Mouse (Mus musculus): ENCODE measurements around the gene Hps4. TPM values are rescaled to one million over a fixed set of nuclear protein-coding genes. Genes with fewer than 3 reads are reported as not detected.

Hps4 gene
- total and polyA plus RNA-seq, 3 experiments, result 8.0 to 15.5 (median 8.5) TPM

DNA sequence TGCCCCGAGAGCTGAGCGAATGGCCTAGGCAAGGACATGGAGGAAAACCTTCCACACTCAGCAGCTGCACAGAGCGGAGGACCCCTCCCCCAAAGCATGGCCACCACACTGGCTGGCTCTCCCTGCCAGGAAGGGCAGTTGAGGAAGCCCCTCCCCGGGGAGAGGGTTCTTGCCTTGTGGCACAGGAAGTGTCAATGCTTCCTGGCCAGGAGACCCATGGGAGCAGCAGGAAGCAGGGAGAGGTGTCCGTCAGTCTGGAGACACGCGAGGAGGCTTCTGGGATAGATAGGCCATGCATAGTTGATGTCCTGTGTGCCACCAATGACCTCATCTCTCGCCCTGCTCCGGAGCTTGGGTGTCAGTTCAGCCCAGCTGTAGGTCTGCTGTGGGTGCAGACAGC lies 13.4 kb downstream of the Hps4 start:
- 61% methylated on average over 9 of the region's 9 CpGs for WGBS
- no peak overlapping the region for H3K4me3 ChIP-seq
- peak; percentile 44 to 48 for DNase-seq
- no peaks in the 10 kb centered on the region for H3K36me3 ChIP-seq (ENCODE audit: control insufficient read depth, insufficient read depth, low read length)
- intact Hi-C loops (cut with DNase I), result no loop called here
- TF ChIP-seq POLR2A (IDR thresholded peaks at IDR 0.05; ENCODE audit: insufficient read depth, low read depth, low read length), result no peak
- TF ChIP-seq EP300 (IDR thresholded peaks at IDR 0.05; ENCODE audit: insufficient read depth, low read depth, low read length), result no peak
- TF ChIP-seq CTCF (IDR thresholded peaks at IDR 0.05), result no peak
- H3K4me1 ChIP-seq (ENCODE audit: control insufficient read depth, insufficient read depth, low read length), result no peaks in the 10 kb centered on the region
- H3K27me3 ChIP-seq (ENCODE audit: control insufficient read depth, insufficient read depth, low read length), result no peaks in the 10 kb centered on the region
- no peak overlapping the region; the same call in 1 of the 2 replicates for H3K27ac ChIP-seq
- H3K9ac ChIP-seq (ENCODE audit: low read depth, low read length), result no peak overlapping the region
- no peaks in the 10 kb centered on the region for H3K79me2 ChIP-seq (replicated peaks; ENCODE audit: control insufficient read depth, insufficient read depth, low read length)

DNA sequence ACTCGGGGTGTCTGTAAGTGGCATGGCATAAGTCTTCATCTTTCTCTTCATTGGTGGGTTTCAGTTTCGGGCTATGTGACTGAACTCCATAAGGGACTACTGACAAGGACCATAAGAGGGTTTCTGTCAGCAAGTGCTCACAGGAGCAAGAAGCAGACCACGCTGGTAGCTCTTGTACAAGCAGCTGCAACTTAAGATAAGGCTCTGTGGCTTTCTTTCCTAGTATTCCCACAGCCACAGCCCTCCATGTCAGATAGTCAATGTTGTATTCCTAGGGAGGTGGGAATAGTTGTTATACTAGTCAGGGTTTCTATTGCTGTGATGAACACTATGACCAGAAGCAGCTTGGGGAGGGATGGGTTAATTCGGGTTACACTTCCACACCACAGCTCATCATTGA lies 16.6 kb downstream of the Hps4 start:
- 71% methylated on average over 4 of the region's 4 CpGs for WGBS
- Histone ChIP-seq H3K27me3 (ENCODE audit: control insufficient read depth, insufficient read depth, low read length) (no peaks in the 10 kb centered on the region), H3K79me2 (replicated peaks; ENCODE audit: control insufficient read depth, insufficient read depth, low read length) (no peaks in the 10 kb centered on the region), H3K27ac (no peak overlapping the region), H3K36me3 (ENCODE audit: control insufficient read depth, insufficient read depth, low read length) (no peaks in the 10 kb centered on the region), H3K9ac (ENCODE audit: low read depth, low read length) (no peak overlapping the region), H3K4me1 (ENCODE audit: control insufficient read depth, insufficient read depth, low read length) (no peaks in the 10 kb centered on the region), H3K4me3 (no peak overlapping the region)
- DNase-seq, result no peak
- TF ChIP-seq POLR2A (IDR thresholded peaks at IDR 0.05; ENCODE audit: insufficient read depth, low read depth, low read length), result no peak
- TF ChIP-seq CTCF (IDR thresholded peaks at IDR 0.05), result no peak
- no peak for TF ChIP-seq EP300 (IDR thresholded peaks at IDR 0.05; ENCODE audit: insufficient read depth, low read depth, low read length)
- intact Hi-C loops (cut with DNase I), result no loop called here

DNA sequence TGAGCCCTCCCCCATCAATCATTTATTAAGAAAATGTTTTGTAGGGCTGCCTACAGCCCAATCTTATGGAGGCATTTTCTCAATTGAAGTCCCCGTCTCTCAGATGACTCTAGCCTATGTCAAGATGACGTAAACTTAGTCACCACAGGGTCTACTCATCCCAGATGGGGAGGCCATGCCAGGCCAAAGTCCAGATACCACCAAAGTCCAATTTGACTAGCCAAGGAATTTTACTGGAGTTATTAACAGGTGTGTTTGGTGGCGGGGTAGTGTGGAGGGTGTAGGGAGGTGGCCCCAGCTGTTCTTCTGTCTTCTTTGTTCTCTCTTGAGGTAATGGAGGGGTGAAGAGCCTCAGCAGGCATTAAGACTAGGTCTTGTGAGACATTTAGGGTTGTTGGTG lies 17.2 kb downstream of the Hps4 start:
- no peaks in the 10 kb centered on the region for H3K4me1 ChIP-seq (ENCODE audit: control insufficient read depth, insufficient read depth, low read length)
- H3K9ac ChIP-seq (ENCODE audit: low read depth, low read length), result no peak overlapping the region
- H3K79me2 ChIP-seq (replicated peaks; ENCODE audit: control insufficient read depth, insufficient read depth, low read length), result no peaks in the 10 kb centered on the region
- DNase-seq, result no peak
- H3K36me3 ChIP-seq (ENCODE audit: control insufficient read depth, insufficient read depth, low read length), result no peaks in the 10 kb centered on the region
- H3K4me3 ChIP-seq, result no peak overlapping the region
- intact Hi-C loops (cut with DNase I), result no loop called here
- H3K27me3 ChIP-seq (ENCODE audit: control insufficient read depth, insufficient read depth, low read length), result no peaks in the 10 kb centered on the region
- WGBS, result 100% methylated on average over 3 of the region's 3 CpGs
- H3K27ac ChIP-seq, result no peak overlapping the region
- TF ChIP-seq POLR2A (IDR thresholded peaks at IDR 0.05; ENCODE audit: insufficient read depth, low read depth, low read length) (no peak), EP300 (IDR thresholded peaks at IDR 0.05; ENCODE audit: insufficient read depth, low read depth, low read length) (no peak), CTCF (IDR thresholded peaks at IDR 0.05) (no peak)

DNA sequence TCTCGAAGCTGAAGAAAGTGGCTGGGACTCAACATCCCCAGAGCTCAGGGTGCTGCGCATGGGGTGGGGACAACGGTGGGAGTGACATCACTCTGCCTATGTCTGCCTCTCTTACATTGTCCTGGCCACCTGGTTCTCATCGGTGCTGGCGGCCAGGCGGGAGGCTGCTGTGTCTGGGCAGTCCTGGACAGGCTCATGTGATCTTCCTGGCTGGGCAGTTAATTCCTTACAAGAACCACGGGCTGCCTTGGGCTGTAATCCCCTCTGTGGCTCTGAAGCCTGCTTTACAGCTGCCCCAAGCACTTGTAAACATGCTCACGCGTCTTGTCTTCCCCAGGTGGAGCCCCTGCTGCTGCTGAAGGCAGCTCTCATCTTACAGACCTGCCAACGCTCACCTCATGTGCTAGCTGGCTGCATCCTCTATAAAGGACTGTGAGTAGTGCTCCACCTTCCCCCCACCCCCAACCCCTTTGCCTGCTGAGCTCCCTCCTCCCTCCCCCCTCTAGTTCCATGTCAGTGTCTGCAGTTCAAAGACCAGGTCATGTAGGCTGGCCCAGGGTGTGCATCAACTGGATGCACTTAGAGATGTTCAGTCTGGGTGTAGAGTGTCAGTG lies 21.4 kb downstream of the Hps4 start:
- WGBS, result 80% methylated on average over 10 of the region's 10 CpGs
- no peaks in the 10 kb centered on the region for H3K36me3 ChIP-seq (ENCODE audit: control insufficient read depth, insufficient read depth, low read length)
- no peak overlapping the region for H3K9ac ChIP-seq (ENCODE audit: low read depth, low read length)
- intact Hi-C loops (cut with DNase I), result no loop called here
- H3K4me1 ChIP-seq (ENCODE audit: control insufficient read depth, insufficient read depth, low read length), result no peaks in the 10 kb centered on the region
- no peak overlapping the region for H3K4me3 ChIP-seq
- DNase-seq, result no peak
- H3K27ac ChIP-seq, result no peak overlapping the region
- no peaks in the 10 kb centered on the region for H3K79me2 ChIP-seq (replicated peaks; ENCODE audit: control insufficient read depth, insufficient read depth, low read length)
- TF ChIP-seq CTCF (IDR thresholded peaks at IDR 0.05), result no peak
- no peak for TF ChIP-seq EP300 (IDR thresholded peaks at IDR 0.05; ENCODE audit: insufficient read depth, low read depth, low read length)
- TF ChIP-seq POLR2A (IDR thresholded peaks at IDR 0.05; ENCODE audit: insufficient read depth, low read depth, low read length), result no peak
- H3K27me3 ChIP-seq (ENCODE audit: control insufficient read depth, insufficient read depth, low read length), result no peaks in the 10 kb centered on the region

DNA sequence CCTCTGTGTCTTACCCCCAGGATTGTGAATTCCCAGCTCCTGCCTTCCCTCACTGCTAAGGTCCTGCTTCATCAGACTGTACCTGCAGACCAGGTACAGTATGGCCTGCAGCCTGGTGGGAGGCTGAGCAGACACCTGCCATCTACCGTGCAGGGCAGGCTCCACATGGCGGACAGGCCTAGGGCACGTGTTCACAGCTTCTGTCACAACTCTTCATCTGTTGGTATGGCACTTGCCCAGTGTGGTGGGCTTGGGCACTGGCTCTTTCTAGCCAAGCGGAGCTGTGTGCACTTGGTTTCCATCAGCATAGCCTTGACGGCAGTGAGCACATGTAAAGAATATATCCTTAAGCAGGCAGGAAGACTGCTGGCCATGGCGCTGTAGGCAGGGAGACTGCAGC lies 24.0 kb downstream of the Hps4 start:
- no peak for DNase-seq
- Histone ChIP-seq H3K9ac (ENCODE audit: low read depth, low read length) (no peak overlapping the region), H3K79me2 (replicated peaks; ENCODE audit: control insufficient read depth, insufficient read depth, low read length) (no peaks in the 10 kb centered on the region), H3K27ac (no peak overlapping the region), H3K36me3 (ENCODE audit: control insufficient read depth, insufficient read depth, low read length) (no peaks in the 10 kb centered on the region), H3K4me3 (no peak overlapping the region), H3K27me3 (ENCODE audit: control insufficient read depth, insufficient read depth, low read length) (no peaks in the 10 kb centered on the region), H3K4me1 (ENCODE audit: control insufficient read depth, insufficient read depth, low read length) (no peaks in the 10 kb centered on the region)
- no peak for TF ChIP-seq CTCF (IDR thresholded peaks at IDR 0.05)
- no peak for TF ChIP-seq EP300 (IDR thresholded peaks at IDR 0.05; ENCODE audit: insufficient read depth, low read depth, low read length)
- TF ChIP-seq POLR2A (IDR thresholded peaks at IDR 0.05; ENCODE audit: insufficient read depth, low read depth, low read length), result no peak
- WGBS, result 95% methylated on average over 6 of the region's 6 CpGs
- intact Hi-C loops (cut with DNase I), result no loop called here

DNA sequence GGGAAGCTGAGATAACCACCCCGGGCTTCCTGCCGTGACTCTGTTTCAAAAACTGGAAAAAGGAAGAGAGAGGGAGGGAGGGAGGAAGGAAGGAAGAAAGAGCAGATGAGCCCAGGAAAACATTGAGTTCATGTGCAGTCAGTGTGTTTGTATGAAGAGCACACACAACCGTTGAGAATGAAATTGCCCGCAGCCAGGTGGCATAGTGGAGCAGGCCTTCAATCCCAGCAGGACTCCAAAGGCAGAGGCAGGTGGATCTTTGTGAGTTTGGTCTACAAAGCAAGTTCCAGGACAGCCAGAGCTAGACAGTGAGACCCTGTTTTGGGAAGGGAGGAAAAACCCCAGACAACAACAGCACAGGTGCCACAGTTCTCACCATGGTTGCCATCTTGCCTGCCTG lies 24.5 kb downstream of the Hps4 start:
- H3K4me1 ChIP-seq (ENCODE audit: control insufficient read depth, insufficient read depth, low read length), result no peaks in the 10 kb centered on the region
- WGBS, result 78% methylated on average over 4 of the region's 4 CpGs
- H3K4me3 ChIP-seq, result no peak overlapping the region
- no peaks in the 10 kb centered on the region for H3K36me3 ChIP-seq (ENCODE audit: control insufficient read depth, insufficient read depth, low read length)
- H3K27me3 ChIP-seq (ENCODE audit: control insufficient read depth, insufficient read depth, low read length), result no peaks in the 10 kb centered on the region
- H3K9ac ChIP-seq (ENCODE audit: low read depth, low read length), result no peak overlapping the region
- intact Hi-C loops (cut with DNase I), result no loop called here
- no peak overlapping the region for H3K27ac ChIP-seq
- TF ChIP-seq POLR2A (IDR thresholded peaks at IDR 0.05; ENCODE audit: insufficient read depth, low read depth, low read length), result no peak
- TF ChIP-seq EP300 (IDR thresholded peaks at IDR 0.05; ENCODE audit: insufficient read depth, low read depth, low read length), result no peak
- TF ChIP-seq CTCF (IDR thresholded peaks at IDR 0.05), result no peak
- no peaks in the 10 kb centered on the region for H3K79me2 ChIP-seq (replicated peaks; ENCODE audit: control insufficient read depth, insufficient read depth, low read length)
- DNase-seq, result no peak
